Mouse (Mus musculus): ENCODE measurements around the gene Gpr68. TPM values are rescaled to one million over a fixed set of nuclear protein-coding genes. Genes with fewer than 3 reads are reported as not detected.

The Gpr68 gene
- polyA plus RNA-seq, 1 experiment, result 6.0 TPM

GRCm38 (mm10) chr12:100871234-100871633, 36.8 kb downstream of the Gpr68 start:
- peaks cover 27% of the 10 kb centered on the region for H3K36me3 ChIP-seq (ENCODE audit: control insufficient read depth, insufficient read depth, low read length)
- H3K4me1 ChIP-seq (ENCODE audit: control insufficient read depth, insufficient read depth, insufficient read length, low read length), result no peaks in the 10 kb centered on the region
- TF ChIP-seq CTCF (IDR thresholded peaks at IDR 0.05; ENCODE audit: extremely low read depth, insufficient read length, insufficient replicate concordance, low read depth, low read length) (no peak), POLR2A (IDR thresholded peaks at IDR 0.05; ENCODE audit: low read depth, low read length) (no peak)
- WGBS, result 97% methylated on average over 6 of the region's 6 CpGs
- H3K27me3 ChIP-seq (ENCODE audit: control insufficient read depth, insufficient read depth, low read length), result no peaks in the 10 kb centered on the region
- no peak overlapping the region for H3K27ac ChIP-seq (ENCODE audit: insufficient read depth, low read depth, low read length)
- H3K4me3 ChIP-seq (ENCODE audit: low read depth, low read length), result no peak overlapping the region

GRCm38 (mm10) chr12:100868049-100868622, 39.9 kb downstream of the Gpr68 start:
- TF ChIP-seq CTCF (IDR thresholded peaks at IDR 0.05; ENCODE audit: extremely low read depth, insufficient read length, insufficient replicate concordance, low read depth, low read length) (no peak), POLR2A (IDR thresholded peaks at IDR 0.05; ENCODE audit: low read depth, low read length) (no peak)
- Histone ChIP-seq H3K27me3 (ENCODE audit: control insufficient read depth, insufficient read depth, low read length) (no peaks in the 10 kb centered on the region), H3K4me3 (ENCODE audit: low read depth, low read length) (no peak overlapping the region), H3K27ac (ENCODE audit: insufficient read depth, low read depth, low read length) (no peak overlapping the region), H3K36me3 (ENCODE audit: control insufficient read depth, insufficient read depth, low read length) (peaks cover 30% of the 10 kb centered on the region), H3K4me1 (ENCODE audit: control insufficient read depth, insufficient read depth, insufficient read length, low read length) (peaks cover 4% of the 10 kb centered on the region; the same call in 1 of the 2 replicates)
- 88% methylated on average over 4 of the region's 4 CpGs for WGBS

GRCm38 (mm10) chr12:100867097-100867496, 40.9 kb downstream of the Gpr68 start:
- 90% methylated on average over 8 of the region's 8 CpGs for WGBS

GRCm38 (mm10) chr12:100865509-100866078, 42.4 kb downstream of the Gpr68 start:
- TF ChIP-seq POLR2A (IDR thresholded peaks at IDR 0.05; ENCODE audit: low read depth, low read length) (no peak), CTCF (IDR thresholded peaks at IDR 0.05; ENCODE audit: extremely low read depth, insufficient read length, insufficient replicate concordance, low read depth, low read length) (no peak)
- 82% methylated on average over 11 of the region's 11 CpGs for WGBS
- Histone ChIP-seq H3K27me3 (ENCODE audit: control insufficient read depth, insufficient read depth, low read length) (no peaks in the 10 kb centered on the region), H3K4me1 (ENCODE audit: control insufficient read depth, insufficient read depth, insufficient read length, low read length) (peaks cover 14% of the 10 kb centered on the region; the same call in 1 of the 2 replicates), H3K27ac (ENCODE audit: insufficient read depth, low read depth, low read length) (no peak overlapping the region), H3K4me3 (ENCODE audit: low read depth, low read length) (no peak overlapping the region), H3K36me3 (ENCODE audit: control insufficient read depth, insufficient read depth, low read length) (peaks cover 20% of the 10 kb centered on the region)

More at GRCm38 (mm10) chr12:100867097-100867496, 40.9 kb downstream of the Gpr68 start:
- TF ChIP-seq CTCF (IDR thresholded peaks at IDR 0.05; ENCODE audit: extremely low read depth, insufficient read length, insufficient replicate concordance, low read depth, low read length) (no peak), POLR2A (IDR thresholded peaks at IDR 0.05; ENCODE audit: low read depth, low read length) (no peak)
- Histone ChIP-seq H3K4me1 (ENCODE audit: control insufficient read depth, insufficient read depth, insufficient read length, low read length) (peaks cover 12% of the 10 kb centered on the region; the same call in 1 of the 2 replicates), H3K4me3 (ENCODE audit: low read depth, low read length) (no peak overlapping the region), H3K36me3 (ENCODE audit: control insufficient read depth, insufficient read depth, low read length) (peaks cover 26% of the 10 kb centered on the region), H3K27ac (ENCODE audit: insufficient read depth, low read depth, low read length) (no peak overlapping the region), H3K27me3 (ENCODE audit: control insufficient read depth, insufficient read depth, low read length) (no peaks in the 10 kb centered on the region)

GRCm38 (mm10) chr12:100865072-100865471, 42.9 kb downstream of the Gpr68 start:
- peaks cover 23% of the 10 kb centered on the region for H3K36me3 ChIP-seq (ENCODE audit: control insufficient read depth, insufficient read depth, low read length)
- H3K27ac ChIP-seq (ENCODE audit: insufficient read depth, low read depth, low read length), result no peak overlapping the region
- H3K4me1 ChIP-seq (ENCODE audit: control insufficient read depth, insufficient read depth, insufficient read length, low read length), result peaks cover 14% of the 10 kb centered on the region; the same call in 1 of the 2 replicates
- TF ChIP-seq POLR2A (IDR thresholded peaks at IDR 0.05; ENCODE audit: low read depth, low read length), result no peak
- TF ChIP-seq CTCF (IDR thresholded peaks at IDR 0.05; ENCODE audit: extremely low read depth, insufficient read length, insufficient replicate concordance, low read depth, low read length), result no peak
- no peak overlapping the region for H3K4me3 ChIP-seq (ENCODE audit: low read depth, low read length)
- no peaks in the 10 kb centered on the region for H3K27me3 ChIP-seq (ENCODE audit: control insufficient read depth, insufficient read depth, low read length)

GRCm38 (mm10) chr12:100862856-100863446, 45.0 kb downstream of the Gpr68 start:
- H3K4me3 ChIP-seq (ENCODE audit: low read depth, low read length), result no peak overlapping the region
- no peaks in the 10 kb centered on the region for H3K27me3 ChIP-seq (ENCODE audit: control insufficient read depth, insufficient read depth, low read length)
- WGBS, result 34% methylated on average over 3 of the region's 3 CpGs
- peaks cover 14% of the 10 kb centered on the region; the same call in 1 of the 2 replicates for H3K4me1 ChIP-seq (ENCODE audit: control insufficient read depth, insufficient read depth, insufficient read length, low read length)
- H3K27ac ChIP-seq (ENCODE audit: insufficient read depth, low read depth, low read length), result peak overlapping the region; percentile 80
- peaks cover 15% of the 10 kb centered on the region for H3K36me3 ChIP-seq (ENCODE audit: control insufficient read depth, insufficient read depth, low read length)
- TF ChIP-seq CTCF (IDR thresholded peaks at IDR 0.05; ENCODE audit: extremely low read depth, insufficient read length, insufficient replicate concordance, low read depth, low read length) (no peak), POLR2A (IDR thresholded peaks at IDR 0.05; ENCODE audit: low read depth, low read length) (no peak)

GRCm38 (mm10) chr12:100862272-100862671, 45.7 kb downstream of the Gpr68 start:
- no peak for TF ChIP-seq CTCF (IDR thresholded peaks at IDR 0.05; ENCODE audit: extremely low read depth, insufficient read length, insufficient replicate concordance, low read depth, low read length)
- TF ChIP-seq POLR2A (IDR thresholded peaks at IDR 0.05; ENCODE audit: low read depth, low read length), result no peak
- Histone ChIP-seq H3K27ac (ENCODE audit: insufficient read depth, low read depth, low read length) (peak overlapping the region; percentile 80; the same call in 1 of the 2 replicates), H3K4me3 (ENCODE audit: low read depth, low read length) (no peak overlapping the region), H3K36me3 (ENCODE audit: control insufficient read depth, insufficient read depth, low read length) (peaks cover 9% of the 10 kb centered on the region), H3K4me1 (ENCODE audit: control insufficient read depth, insufficient read depth, insufficient read length, low read length) (peaks cover 17% of the 10 kb centered on the region), H3K27me3 (ENCODE audit: control insufficient read depth, insufficient read depth, low read length) (no peaks in the 10 kb centered on the region)
- WGBS, result 53% methylated on average over 3 of the region's 3 CpGs
